Mouse (Mus musculus) left cerebral cortex, postnatal 36 days (tissue): ENCODE measurements around the gene Dgcr8. TPM values are rescaled to one million over a fixed set of nuclear protein-coding genes. Genes with fewer than 3 reads are reported as not detected.

Experiments
- DNase-seq, 2 experiments: peaks; one replicate each; pipeline ENCODE4 v3.0.0; 2021 to 2022; ENCODE audit warnings: low spot score in 2 of 2, mixed read lengths in 1 of 2
- intact Hi-C: fragments of 180-260 bp; cut with DNase I; formaldehyde crosslinking; loops from one replicate; pipeline ENCODE4 v1.15.1; 2025
- total RNA-seq, 2 experiments: library from RNA; stranded (reverse); gene quantifications; 2 replicates each; pipeline ENCODE4 v1.2.3; 2021

Dgcr8 gene
- total RNA-seq, 2 experiments from 2014 or later = 31.7 to 48.3 TPM

DNA sequence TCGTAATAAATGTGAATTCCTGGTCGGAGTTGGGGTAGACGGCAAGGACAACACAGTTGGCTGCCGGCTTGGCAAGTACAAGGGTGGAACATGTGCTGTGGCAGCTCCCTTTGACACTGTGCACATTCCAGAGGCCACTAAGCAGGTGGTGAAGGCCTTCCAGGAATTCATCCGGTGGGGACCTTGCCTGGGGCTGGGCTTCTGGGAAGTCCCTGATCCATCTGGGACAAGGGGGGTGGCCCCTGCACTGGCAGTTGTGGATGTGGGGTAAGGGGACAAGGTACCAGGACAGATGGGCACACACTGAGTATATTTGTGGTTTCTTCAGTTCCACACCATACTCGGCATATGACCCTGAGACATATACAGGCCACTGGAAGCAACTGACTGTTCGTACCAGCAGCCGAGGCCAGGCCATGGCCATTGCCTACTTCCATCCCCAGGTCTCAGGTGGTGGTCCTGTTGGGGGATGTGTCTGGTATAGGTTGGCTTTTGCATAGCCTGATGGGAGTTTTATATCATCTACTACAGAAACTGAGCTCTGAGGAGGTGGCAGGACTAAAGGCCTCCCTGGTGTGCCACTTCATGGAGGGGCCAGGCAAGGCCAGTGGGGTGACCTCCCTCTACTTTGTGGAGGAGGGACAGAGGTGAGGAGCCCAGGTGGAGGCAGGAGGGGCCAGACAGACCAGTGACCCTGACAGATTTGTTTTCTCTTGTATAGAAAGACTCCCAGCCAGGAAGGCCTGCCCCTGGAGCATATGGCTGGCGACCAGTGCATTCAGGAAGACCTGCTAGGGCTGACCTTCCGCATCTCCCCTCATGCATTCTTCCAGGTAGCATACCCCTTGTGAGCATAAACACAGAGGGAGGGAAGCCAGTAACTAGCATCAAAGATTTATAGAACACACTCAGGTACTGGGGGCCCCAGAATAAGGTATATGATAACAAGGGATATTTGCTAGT, 37.9 kb downstream of the Dgcr8 start:
- DNase-seq = no peak
- intact Hi-C loops = no loop called here

DNA sequence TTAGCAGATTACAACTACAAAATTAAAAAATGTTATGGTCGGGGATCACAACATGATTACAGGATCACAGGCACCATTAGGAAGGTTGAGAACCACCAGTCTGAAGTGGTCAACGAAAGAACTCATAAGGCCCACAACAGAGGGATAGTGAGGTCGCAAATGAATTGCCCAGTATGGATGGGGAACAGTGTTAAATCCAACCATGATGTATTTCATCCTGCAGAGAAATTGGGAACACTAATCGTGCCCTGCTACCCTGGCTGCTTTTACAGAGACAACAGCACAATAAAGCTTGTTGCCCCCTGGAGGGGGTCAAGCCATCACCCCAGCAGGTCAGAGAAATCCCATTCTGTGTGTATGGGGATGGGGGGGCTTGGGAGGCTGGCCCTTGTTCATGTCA, 38.8 kb downstream of the Dgcr8 start:
- DNase-seq = no peak
- intact Hi-C loops = no loop called here

DNA sequence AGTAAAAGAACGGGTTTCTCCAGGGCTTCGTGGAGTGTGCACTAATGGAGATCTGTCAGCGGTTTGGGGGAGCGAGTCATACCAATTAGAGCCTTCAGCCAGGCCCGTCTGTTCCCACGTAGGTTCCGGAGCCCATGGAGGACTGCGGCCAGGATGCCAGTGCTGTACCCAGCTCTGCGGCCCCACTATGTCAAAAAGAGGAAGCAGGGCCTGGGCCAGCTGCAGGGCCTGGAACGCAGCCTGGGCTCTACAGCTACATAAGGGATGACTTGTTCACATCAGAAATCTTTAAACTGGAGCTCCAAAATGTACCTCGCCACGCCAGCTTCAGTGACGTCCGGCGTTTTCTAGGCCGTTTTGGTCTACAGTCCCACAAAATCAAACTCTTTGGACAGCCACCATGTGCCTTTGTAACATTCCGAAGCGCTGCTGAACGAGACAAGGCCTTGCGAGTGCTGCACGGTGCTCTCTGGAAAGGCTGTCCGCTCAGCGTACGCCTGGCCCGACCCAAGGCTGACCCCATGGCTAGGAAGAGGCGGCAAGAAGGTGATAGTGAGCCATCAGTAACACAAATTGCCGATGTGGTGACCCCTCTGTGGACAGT, 39.6 kb downstream of the Dgcr8 start:
- intact Hi-C loops = loop anchor here (5.0 kb wide), 1 partner anchor 38 kb away; the partner anchor contains the start of gene Dgcr8
- DNase-seq = peak; percentile 37 to 43

DNA sequence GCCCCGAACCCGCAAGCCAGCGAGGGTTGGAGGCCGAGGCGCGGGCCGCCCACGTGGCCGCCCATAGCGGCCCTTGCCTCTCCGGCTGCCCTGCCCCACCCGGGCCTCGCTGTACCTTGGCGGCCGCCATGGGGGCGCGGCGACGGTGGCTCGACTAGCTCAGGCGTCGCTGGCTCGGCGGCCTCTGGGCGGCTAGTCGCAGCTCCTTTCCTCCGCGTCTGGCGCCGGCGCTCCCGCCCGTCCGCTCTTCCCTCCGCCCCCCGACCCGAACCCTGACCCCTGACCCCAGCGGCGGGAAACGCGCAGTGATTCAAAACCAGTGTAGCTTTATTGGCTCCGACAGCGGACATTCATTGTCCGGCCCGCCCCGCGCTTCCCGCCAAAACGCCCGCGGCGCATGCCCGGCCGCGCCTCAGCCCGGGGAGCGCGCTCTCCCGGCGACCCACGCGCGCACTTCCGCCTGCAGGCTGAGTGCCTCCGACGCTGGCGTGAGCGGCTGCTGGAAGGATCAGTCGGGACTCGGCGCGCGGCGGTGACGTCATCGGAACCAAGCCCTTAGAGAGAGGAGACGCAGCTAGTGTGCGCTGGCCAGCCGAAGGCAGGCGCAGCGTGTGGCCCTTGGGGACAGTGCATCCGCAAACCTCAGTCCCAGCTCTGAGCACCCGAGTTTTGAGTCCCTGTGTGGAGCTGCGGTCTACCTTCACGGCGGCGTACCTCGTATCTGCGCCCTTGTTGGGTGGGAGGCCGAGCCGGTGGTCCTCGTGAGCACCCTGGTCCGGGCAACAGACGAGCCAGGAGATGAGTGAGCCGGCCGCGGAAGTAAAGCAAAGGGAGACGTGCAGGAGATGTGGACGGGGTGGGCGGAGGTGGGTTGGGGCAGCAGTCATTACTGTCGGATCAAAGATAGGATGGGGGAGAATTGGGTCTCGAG, 40.3 kb downstream of the Dgcr8 start, which contains the start of the genes Trmt2a and Ranbp1:
Gene Trmt2a (plus strand): TSS at position 247 of the 931 bp plus-strand sequence.
Gene Ranbp1 (minus strand): TSS at position 300 of the 931 bp plus-strand sequence.
- peak; percentile 98 to 99 for DNase-seq
- intact Hi-C loops = loop anchor here (5.0 kb wide), 1 partner anchor 39 kb away; the partner anchor contains the start of gene Dgcr8

DNA sequence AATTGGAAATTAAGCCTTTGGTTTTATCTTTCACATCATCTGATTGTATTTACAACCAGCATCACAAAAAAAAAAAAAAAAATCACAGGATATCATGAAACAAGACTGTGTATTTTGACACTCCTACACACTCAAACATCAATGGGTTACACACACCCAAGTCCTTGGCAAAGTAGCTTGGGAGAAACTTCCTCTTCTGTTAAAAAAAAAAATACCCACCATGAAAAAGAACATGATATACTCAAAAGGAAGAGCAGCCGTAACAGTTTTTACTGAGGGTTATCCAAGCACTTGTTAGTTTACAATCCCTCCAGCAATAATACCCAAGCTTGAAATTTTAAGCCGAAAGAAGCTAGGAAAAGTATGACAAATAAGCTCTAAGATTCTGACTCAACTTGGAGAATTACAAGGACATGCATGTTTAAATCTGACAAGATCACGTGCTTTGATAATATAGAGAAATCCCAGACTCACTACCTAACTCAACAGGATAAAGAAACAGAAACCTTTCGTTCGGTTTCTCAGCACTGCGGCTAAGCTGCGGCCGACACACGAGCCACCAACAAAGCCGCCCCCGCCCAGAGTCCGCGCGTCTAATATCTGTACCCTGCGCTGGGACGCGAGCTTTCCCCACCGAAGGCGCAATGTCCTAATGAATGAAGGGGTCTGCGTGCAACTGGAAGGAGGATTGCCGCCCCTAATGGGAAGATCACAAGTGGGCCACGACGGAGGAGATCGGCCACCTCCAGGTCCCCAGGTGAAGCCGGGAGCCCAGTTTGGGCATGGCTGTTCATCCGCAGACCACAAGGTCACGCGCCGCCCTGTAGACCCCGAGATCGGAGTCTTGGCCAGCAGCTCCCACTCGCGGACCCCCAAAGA, 41.3 kb downstream of the Dgcr8 start:
- intact Hi-C loops = loop anchor here (5.0 kb wide), 1 partner anchor 40 kb away; the partner anchor contains the start of gene Dgcr8
- DNase-seq = peak in 1 of 2 experiments; percentile 30

DNA sequence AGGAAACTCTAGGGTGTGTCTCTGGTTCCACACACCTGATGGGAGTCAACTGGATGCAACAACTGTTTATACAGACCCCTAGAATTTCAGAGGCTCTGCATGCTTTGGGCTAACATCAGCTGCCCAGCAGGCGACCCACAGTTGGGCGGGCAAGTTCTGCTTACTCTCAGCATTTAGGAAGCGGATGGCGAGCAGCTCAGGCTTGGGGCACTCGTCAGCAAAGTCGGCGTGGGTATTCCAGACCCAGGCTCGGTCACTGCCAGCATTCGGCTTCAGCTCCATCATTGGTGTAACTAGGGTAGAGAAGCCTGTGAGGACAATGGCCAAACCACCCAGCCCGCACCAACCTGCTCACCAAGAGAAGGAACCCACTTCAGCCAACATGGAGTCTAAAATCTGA, 47.5 kb downstream of the Dgcr8 start:
- no peak for DNase-seq
- intact Hi-C loops = no loop called here

DNA sequence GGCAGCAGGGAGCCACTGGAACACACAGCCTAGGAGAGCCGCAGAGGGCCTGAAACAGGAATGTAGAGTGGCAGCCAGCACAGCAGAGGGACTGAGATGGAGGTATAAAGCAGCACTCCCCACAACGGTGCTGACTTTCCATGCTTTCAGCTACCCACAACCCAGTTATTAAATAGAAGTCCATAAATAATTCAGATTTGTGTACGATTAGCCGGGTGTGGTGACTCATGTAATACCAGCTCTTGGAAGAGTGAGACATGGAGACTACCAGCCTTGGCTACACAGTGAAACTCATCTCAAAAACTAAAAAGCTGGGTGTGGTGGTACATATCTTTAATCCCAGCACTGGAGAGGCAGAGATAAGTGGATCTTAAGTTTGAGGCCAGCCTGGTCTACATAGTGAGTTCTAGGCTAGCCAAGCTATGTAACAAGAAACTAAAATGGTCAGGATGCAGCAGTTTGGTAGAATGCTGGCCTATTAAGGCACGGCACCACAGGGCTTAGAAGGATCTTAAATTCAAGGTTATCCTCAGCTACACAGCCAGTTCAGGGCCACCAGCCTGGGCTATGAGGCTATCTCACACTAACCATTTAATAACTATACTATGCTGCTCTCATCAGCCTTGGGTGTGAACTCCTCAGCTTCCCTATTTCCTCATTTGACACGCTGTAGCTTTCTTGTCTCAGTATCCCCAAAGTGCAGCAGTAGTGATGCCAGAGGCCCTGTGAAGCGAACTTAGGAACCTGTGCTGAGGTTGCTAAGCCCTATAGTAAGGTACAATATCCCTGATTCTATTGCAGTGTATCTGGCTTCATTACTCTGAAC, 52.2 kb downstream of the Dgcr8 start:
- intact Hi-C loops = no loop called here
- no peak for DNase-seq

DNA sequence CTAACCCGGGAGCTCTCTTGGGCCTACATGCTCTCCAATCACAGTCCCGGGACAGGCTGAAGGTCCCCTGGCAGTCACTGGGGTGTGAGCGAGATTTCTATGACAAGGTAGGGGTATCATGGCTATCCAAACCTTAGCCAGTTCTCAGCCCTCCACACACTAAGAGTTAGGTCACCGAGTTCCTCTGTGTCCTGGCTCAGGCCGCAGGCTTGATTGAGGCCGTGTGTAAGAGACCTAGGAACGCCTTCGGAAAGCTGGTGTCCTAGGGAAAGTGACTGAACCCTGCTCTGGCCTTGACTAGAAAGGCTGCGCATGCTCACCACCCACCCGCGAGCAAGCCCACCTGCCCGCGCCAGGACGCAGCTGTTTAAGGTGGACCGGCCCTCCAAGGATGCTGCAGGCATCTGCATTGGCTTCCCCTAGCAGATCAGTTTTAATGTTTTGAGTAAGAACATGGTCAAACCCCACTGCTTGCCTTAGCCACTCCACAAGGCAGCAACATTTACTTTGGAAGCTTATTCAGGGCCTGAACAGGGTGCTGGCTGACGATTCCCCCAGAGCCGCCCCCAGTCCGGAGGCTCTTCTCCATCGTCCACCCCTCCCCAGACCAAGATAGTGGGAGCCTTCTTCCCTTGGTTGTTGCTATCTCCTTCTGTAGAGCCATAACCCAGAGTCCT, 53.5 kb downstream of the Dgcr8 start:
- intact Hi-C loops = no loop called here

DNA sequence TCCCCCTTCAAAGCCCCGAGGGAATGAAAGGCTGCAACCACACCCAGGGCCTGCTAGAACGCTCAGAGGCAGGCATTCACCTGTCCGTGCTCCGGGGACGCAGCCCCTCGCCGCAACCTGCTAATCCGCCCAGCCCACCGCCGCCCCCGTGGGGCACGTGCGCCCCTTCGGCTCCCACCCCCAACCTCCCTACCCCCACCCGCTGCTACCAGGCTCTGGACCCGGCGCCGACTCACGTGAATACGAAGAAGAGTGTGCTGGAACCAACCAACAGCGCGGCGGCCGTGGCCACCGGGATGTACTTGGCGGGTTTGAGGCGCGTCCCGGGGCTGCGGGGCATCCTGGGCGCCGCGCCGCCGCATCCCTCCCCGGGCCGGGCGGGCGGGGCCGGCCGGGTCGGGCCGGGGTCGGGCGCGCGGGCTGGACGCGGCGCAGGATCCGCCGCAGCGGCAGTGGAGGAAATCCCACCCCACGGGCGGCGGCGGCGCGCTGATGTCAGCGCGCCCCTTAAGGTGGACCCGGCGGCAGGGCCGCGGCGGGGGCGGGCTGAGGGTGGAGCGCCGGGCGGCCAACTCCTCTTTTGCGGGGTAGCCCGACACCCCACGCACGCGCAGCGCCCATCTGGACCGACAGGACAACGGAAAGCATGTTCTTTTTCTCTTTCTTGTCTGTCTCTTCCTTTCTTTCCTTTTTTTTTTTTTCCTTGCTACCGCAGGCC, 54.2 kb downstream of the Dgcr8 start, which contains the start of gene Zdhhc8:
Gene Zdhhc8 (minus strand): TSS at position 466 of the 718 bp plus-strand sequence.
- intact Hi-C loops = no loop called here

More for the DNA sequence above, 53.5 kb downstream of the Dgcr8 start:
- peak; percentile 74 to 79 for DNase-seq

DNA sequence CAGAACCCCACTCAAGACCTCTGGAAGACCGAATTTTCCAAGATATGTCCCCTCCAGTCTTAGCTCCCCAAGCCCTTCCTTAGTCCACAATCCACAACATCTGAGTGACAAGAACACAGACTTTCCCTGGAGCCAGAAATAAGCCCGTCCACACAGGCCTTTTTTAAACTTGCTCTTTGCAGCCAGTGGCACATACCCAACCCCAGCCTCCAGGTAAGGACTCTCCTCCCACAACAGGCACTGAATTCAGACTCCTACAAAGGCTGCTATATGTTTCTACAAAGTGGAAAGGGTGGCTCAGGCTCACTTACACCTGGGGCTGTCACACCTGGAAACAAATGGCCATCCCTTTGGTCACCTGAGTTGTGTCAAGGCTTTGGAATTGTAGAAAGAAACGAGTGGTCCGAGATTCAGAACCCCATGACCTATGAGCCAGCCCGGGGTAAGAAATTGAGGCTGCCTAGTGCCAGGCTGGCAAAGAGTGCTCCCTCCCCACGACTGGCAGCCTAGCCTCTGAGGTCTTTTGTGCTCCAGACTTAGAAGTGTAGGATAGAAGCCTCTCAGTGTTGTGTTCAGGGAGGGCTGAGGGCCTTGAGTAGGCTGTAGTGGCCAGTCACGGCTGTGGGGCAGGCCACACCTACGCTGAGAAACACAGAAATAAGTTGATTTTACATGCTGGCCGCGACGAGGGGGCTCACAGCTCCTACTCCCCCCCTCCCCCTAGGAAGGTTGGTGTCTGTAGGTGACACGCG, 55.0 kb downstream of the Dgcr8 start:
- no peak for DNase-seq
- intact Hi-C loops = no loop called here

More for the DNA sequence above, 54.2 kb downstream of the Dgcr8 start, which contains the start of gene Zdhhc8:
- DNase-seq = peak; percentile 83 to 86

DNA sequence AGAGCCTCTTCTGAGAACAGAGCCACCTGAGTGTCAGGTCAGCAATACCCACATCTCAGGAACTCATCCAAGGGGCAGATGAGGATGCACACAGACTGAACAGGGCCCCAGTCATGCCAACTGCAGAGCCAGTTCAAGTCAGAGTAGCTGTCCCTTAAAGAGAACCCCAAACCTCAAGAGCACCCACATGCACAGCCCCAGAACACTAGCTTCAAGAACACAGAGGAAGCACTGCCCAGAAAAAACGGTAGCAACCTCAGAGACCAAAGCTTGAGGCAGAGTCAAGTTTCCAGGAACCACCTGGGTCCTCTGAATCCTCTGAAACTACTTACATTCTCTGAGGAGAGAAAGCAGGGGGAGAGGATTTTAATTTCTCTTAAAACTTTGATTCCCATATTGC, 55.6 kb downstream of the Dgcr8 start:
- no peak for DNase-seq
- intact Hi-C loops = no loop called here

DNA sequence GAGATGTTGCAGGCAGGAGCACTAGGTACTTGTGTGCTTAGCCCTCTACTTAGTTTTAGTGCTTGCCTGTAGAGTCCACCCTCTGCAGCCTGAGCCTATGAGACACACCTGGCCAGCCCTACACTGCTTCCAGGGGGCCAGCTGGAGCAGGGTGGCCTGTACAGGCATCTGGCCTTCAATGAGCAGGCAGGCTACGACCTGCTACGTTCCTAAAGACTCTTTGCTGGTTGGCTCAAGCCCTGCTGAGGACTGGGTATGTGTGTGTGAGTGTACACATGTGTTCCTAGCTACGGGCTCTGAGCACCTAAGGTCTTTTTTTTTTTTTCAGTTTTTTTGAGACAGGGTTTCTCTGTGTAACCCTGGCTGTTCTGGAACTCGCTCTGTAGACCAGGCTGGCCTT, 57.6 kb downstream of the Dgcr8 start:
- DNase-seq = no peak
- intact Hi-C loops = no loop called here

DNA sequence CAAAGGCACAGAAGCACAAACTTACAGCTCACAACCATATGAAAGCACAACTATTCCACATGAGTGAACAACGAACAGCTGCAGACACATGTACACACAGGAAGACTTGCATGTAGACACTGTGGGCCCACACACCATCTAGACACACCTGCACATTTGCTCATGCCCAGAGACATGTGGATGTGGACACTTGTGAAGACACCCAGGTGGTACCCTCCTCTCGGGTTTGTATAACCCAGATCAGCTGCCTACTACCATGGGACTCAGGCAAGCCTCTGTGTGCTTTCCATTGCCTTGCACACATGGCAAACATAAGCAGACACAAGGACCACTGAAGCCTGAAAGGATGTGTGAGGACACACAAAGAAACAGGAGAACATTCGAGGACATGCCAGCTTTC, 58.0 kb downstream of the Dgcr8 start:
- intact Hi-C loops = no loop called here
- no peak for DNase-seq

DNA sequence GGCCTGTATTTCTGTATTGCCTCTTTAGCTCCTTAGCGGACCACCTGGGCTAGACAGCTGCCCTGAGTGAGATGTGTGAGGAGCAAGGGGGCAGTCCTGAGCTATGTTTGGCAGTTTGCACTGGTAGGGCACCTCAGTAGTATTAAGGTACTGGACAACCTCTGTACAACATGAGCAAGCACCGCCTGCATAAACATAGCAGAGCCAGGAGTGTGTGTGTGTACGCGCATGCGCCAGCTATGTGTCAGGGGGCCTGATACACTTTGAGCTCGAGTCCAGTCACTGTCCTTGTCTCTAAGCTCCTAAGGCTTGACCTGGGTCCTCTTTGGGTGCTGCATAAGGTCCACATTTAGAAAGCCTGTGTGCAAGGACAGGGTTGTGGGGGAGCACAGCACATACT, 58.4 kb downstream of the Dgcr8 start:
- intact Hi-C loops = no loop called here
- DNase-seq = no peak

DNA sequence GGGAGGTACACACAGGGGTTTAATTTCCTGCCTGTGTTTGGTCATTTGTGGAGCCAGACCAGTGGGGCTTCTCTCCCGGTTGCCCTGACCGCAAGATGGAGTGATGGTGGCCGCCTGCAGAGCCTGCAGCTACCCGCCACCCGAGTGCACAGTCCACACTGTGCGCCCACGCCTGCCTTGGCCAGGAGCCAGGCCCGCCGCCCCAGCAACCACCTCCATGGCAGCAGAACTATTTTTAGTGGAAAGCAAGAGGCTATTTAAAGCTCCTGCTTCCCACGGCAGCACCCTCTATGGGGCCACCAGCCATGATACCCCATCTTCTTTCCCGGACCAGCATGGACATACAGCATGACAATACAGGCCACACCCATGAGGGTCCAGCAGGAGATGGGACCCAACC, 59.4 kb downstream of the Dgcr8 start:
- peak; percentile 88 to 92 for DNase-seq
- intact Hi-C loops = loop anchor here (10.0 kb wide), 1 partner anchor 305 kb away; the partner anchor contains the start of gene Slc25a1

DNA sequence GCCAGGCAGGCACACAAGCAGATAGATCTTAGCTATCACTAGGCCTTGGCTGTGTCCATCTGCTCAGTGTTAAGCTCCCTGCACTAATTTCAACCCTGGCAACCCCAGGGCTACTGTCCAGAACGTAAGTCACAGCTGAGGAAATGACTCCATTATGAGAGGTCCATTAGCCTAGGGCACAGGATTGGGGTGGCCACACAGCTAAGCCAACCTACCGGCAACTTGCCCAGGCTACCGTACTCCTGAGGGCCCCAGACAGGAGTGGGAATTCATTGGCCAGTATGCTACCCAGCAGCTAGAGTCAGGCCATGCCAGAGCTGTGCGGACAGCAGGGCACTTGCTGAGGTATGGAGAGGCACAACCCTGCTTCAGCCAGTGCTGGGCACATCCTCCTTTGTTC, 60.2 kb downstream of the Dgcr8 start:
- intact Hi-C loops = loop anchor here (10.0 kb wide), 1 partner anchor 304 kb away; the partner anchor contains the start of gene Slc25a1

More for the DNA sequence above, 60.2 kb downstream of the Dgcr8 start:
- DNase-seq = no peak
